Mouse (Mus musculus) neural tube, embryonic 10.5 days (tissue): ENCODE measurements around the gene Taf3.

ENCODE experiments used
- DNase-seq: peaks from one replicate; pipeline ENCODE4 v3.0.0-alpha.2; 2017; ENCODE audit warnings: low spot score; ENCODE audit errors: extremely low spot score

Taf3 gene

DNA sequence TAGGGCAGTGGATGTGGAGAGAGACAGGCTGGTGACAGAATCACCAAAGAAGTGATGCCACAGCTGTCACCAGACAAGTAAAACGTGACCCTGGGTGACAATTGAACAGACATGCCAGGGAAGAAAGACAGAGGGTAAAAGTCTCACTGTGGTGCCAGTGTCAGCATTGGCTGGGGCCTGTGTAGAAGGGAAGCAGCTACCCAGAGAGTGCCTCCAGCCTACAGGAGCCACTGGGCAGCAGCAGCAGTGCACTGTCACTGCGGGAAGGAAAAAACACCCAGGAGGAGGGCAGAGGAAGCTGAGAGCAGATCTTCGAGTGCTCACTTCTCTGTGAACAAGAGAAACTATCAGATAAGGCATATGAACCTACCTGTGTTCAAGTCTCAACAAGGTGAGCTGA lies 86.7 kb downstream of the Taf3 start:
- no peak for DNase-seq

DNA sequence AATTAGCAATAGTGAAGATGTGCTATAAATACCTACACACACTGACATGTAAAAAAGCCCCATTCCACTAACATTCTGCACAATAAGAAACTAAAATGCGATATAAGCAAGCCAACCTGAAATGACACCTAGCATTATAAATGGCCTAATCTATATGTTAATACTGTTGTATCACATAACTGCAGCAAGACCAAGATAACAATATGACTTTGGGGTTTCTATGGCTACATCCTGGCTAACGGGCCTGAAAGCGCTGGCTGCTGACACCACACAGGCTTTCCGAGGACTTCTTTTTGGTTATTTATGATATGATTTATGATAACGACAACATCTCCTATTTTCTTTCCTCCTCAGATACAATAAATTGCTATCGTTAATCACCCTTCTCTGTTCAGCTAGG lies 90.4 kb downstream of the Taf3 start:
- no peak for DNase-seq

DNA sequence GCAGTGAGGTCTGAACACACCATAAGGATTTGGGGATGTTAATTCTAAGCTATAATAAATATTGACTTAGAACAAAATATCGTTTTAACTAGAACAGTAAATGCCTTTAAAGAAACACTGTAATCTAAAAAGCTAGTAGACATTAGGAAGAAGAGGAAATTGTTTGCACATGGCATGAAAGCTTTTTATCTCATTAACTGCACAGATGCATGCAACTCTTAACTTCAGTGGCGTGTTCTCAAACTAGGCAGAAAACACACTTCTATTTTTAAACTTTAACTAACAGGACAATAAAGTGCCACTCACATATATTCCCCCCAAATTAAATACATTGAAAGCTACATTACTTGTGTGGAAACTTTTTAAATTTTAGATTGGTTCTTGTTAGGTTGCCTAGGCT lies 91.8 kb downstream of the Taf3 start:
- no peak for DNase-seq

DNA sequence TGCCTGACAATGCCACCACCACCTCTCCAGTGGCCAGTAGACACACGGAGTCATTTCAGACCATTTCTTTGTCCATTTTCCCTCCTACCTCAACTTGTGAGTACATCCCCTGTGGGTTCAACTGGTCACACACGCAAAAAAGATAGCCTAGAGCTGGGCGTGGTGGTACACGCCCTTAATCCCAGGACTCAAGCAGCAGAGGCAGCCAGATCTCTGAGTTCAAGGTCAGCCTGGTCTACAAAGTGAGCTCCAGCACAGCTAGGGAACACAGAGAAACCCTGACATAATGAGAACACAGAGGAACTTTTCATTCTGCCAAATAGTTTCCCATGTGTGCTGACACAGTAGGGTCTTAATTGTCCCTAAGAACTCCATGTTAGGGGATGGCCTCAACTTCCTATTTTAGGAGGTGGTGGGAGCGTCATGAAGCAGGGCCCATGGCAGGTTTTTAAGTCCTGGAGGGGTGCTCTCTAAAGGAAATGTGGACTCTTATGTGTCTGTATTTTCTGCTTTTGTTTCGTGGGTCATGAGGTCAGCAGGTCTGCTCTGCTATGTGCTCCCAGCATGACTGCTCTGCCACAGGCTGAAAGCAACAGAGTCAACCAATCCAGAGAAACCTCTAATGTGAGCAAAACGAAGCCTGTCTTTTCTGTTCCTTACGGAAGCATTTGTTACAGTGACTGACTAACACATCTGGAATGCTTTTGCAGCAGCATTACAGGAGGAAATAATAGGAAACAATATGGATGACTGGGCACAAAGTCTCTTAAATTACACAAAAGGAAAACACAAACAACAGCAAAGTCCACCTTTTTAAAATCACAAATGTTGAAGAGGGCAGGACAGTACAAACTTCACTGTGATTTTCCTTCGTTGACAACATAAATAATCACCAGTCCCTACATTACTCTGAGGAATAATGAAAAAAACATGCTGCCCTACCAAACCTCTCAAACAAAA lies 92.5 kb downstream of the Taf3 start:
- DNase-seq, result peak; percentile 29

DNA sequence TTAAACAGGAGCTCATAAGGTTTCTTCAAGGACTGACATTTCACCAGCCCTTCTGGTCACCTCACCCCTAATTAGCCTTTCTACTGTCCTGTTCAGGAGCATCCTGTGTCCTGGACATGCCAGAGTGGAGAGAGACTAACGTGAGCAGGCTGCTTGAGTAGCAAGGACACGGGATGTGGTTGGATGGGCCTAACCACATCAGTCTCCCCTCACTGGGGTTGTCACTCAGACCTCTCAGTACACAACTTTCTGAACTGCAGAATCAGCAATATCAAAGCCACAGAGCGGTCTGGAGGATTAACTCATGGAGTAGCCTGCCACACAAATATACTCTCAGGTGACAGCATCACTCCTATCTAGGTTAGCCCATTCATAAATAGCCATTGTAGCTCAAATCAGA lies 101.7 kb downstream of the Taf3 start:
- no peak for DNase-seq

DNA sequence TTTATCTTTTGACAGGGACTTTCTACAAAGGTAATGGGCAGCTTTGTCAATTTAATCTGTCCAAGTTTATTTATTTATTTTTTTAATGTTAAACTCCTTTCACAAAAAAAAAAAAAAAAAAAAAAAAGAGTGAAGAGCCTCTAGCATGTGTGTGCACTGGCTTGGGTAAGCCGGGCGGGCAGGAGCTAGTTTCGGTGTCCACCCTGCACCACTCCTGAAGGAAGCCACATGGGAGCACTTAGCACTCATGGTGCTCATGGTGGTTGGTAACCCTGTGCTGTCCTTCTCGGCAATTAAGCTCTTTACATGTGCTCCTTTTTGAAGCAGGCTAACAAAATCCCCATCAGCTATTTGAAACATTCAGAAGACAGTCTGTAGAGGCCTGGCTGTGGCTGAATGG lies 102.8 kb downstream of the Taf3 start:
- no peak for DNase-seq

DNA sequence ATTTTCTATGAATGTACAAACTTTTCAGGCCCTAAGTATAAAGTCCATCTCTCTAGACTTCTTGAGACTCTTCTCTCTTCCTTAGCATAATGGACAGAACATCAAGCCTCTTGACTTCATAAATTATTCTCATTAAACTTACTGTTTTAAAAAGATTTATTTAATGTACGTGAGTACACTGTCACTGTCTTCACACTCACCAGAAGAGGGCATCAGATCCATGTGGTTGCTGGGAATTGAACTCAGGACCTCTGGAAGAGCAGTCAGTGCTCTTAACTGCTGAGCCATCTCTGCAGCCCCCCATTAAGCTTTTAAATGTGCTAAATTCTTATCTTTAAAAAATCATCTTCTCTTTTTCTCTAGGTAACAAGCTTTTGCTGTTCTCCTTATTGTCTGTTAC lies 105.4 kb downstream of the Taf3 start:
- no peak for DNase-seq

DNA sequence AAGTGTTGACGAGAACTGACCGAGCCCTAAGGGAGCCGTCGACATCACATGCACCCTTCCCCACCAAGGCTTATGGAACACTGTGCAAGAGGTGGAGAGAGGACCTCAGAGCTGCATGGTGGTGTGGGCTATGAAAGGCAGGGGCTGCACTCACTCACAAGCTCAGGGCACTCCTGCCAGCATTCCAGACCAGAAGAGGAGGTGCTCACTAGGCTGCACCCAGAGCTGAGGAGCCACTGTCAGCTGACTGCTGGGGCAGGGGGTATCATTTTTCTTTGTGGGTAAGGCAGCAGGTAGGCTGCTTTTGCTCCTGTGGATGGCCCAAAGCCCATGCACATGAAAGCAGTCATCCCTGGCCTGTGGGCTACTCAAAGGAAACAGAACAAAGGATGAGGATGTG lies 109.1 kb downstream of the Taf3 start:
- no peak for DNase-seq

DNA sequence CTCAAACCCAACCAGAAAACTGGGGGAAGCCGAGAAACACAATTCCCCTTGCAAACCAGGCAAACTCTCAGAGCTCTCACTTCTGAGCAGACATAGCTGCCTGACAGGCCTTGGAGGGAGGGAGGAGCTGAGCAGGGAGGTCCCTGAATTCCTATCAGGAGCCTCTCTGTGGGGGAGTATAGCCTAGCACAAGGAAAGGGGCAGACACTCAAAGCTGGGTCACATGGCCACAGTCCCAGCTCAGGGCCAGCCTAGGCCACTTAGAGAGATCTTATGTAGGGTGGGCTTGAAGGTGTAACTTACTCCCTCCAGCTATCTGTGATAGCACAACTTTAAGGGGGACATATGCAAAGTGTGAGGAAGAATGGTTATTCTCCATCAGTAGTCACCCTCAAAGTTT lies 112.4 kb downstream of the Taf3 start:
- DNase-seq, result no peak

DNA sequence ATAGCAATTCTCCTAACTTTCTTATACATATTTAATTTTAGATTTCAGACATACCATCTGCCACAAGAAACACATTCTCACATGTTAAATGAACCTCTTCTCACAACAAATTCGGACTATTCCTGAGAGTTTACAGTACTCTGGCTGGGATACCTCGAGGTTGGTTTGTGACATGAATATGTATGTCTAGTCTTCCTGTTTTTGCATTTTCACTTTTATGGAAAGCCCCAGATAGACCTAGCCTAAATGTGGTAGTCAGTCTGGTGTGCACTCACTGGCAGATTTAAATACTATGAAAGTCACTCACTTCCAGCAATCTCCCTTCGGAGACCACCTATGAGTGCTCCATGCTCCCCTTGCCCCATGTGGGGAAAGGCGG lies 121.5 kb downstream of the Taf3 start:
- DNase-seq, result no peak

DNA sequence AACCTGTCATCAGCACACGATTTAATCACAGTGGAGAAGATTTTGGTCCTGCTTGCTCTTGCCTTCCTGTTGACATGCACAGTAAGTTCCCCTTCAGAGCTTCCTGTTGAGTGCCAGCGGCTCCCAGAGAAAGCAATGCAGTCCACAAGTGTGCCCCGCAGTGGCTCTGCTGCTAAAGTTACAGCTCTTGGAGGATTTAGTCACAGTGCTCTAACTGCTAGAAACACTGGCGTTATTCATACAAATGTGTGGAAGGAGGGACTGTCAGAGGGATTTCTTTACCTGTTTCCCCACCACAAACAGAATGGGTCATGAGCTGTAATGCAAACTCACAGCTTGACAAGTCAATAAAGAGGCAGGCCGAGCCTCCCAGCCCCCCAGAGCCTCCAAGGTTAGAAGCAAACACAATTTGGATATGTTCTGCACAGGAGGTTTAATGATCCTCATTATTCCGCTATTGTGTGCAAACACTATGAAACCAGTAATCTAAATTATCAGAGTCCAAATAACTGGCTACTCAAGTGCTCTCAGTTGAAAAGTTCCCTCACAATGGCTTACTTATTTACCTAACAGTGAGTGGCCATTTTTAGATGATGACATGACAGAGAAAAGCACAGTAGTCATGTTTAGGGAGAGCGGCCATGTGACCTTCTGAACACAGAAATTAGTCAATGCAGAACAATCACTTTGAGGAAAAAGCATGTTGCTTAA lies 122.0 kb downstream of the Taf3 start:
- no peak for DNase-seq

DNA sequence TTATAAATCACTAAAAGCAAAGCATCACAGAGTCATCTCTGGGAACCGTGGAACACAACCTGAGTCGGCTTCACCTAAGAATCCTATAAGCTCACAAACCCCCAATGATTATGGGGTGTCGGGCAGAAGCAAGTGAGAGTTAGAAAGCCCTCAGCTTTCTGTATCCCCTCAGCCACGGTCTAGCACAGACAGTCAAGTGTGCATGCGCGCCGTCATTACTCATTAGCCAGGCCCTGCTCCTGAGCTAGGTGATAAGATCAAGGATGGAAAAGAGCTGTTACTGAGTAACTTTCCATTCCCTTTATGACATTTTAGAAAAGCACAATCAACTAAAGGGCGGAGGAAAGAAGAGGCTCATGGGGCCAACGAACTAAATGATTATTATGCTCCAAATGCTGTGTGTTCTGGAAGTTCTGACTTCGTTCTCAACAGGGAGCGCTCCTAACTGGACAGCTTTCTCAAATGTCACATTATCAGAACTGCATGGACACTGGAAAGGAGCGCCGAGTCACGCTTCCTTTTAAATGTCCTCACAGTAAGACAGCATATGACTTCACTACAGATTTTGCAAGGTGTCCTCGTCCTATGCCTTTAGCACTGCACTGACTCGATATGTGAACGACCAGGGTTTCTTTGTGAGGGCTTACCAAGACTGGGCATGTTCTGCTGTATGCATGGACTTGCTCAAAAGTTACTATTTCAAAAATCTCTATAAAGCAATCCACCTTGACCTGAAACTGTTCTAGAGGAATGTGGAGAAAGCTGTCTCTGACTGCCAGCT lies 129.5 kb downstream of the Taf3 start:
- no peak for DNase-seq

DNA sequence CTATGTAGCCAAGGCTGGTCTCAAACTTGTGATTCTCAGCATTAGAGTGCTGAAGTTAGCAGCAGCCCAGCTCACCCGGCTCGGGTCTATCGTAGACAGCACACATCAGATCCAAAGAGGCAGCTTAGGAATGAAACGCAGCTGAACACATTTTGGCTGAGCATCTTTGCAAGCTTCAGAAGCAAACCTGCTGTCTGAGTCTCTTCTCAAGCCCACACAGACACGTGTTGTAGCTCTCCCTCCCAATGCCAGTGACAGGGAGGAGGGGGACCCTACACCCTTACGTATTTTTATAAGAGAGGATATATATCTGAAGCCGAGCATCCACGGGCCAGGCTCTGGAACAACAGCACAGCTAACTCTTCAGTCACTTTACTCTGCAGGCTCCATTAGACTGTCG lies 130.8 kb downstream of the Taf3 start:
- no peak for DNase-seq

DNA sequence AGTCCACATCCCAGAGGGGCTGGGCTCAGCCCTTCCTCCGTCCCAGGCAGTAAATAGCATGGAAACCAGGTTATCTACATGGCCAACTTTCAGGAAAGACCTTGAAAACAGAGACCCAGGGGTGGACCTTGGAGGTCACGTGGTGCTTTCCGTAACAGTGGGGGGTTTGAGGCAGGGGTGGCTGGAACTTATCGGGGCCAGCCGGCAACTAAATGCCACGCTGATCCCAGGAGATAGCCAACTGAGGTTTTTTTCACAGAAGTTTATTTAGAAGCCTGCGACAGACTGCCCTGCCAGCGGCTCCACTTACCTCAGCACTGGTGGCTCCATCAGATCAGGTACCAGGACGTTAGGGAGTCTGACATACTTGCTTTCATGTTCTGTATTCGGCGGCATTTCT lies 142.4 kb downstream of the Taf3 start:
- DNase-seq, result no peak

DNA sequence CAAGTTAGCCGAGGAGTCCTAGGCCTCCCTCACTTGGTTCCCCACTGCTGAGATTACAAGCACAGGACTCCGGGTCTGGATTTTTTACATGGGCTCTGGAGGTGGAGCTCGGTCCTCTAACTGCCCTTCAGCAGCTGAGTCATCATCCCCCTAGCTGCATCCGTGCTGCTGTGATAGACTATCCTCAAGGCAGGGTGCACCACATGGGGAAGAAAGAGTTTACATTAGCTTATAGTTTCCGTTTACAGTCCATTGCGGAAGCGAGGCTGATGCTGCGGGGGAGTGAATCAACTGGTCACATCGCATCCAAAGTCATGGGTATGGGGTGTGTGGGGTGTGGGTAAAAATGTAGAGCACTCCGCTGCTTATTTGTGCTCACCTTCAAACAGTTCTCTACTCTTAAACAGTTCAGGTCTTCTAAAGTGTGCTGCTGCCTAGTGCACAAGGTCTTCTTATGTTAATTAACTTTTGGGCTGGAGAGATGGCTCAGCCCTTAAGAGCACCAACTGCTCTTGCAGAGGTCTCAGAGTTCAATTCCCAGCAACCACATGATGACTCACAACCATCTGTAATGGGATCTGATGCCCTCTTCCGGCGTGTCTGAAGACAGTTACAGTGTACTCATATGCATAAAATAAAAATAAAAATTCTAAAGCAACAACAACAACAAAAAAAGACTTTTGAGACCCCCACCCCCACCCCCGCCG lies 144.4 kb downstream of the Taf3 start:
- DNase-seq, result no peak

DNA sequence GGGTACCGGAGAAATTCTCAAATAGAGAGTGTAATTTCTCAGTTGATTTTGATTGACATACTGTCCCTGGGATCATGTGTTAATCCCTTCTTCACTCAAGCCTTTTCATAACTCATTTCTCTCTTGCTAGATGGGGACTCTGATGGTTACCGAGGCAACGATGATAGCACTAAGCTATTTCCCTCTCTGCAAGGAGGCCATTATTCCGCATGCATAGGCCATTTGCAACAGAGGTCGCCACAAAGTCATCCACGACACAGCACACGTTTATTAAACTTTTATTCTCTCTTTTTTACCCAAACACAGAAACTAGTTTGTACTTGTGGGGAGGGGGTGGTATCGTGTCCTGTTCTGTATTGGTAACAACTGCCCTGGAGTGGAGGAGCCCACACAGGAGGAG lies 150.6 kb downstream of the Taf3 start:
- peak; percentile 29 for DNase-seq

DNA sequence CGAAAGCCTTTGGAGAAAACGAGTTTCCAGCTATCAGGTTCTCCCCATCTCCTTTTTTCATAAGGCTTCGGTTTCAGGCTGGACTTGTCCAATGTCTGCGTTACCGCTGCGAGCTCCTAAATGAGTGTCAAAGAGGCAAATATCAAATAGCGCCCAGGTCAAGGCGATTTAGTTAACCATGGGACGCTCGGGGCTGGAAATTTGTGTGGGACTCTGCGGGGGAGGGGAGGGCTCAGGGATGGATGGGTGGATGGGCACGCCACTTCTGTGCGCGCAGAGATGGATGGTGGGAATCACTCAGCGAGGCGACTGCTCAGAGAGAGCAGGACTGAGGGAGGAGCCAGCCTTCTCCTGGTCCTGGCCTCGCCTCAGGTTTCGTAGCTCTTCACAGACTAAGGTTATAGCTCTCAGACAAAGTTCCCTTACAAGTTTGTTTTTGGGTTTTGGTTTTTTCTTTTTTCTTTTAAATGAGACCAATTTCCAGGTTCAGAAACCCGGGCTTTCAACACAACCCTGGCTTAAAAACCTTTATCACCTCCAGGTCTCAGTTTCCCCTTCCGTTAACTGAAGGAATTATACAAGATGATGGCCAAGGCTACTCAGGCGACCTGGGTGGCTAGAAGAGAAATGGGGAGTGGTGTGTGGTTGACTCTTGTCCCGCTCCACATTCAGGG lies 152.2 kb downstream of the Taf3 start:
- DNase-seq, result peak; percentile 58

DNA sequence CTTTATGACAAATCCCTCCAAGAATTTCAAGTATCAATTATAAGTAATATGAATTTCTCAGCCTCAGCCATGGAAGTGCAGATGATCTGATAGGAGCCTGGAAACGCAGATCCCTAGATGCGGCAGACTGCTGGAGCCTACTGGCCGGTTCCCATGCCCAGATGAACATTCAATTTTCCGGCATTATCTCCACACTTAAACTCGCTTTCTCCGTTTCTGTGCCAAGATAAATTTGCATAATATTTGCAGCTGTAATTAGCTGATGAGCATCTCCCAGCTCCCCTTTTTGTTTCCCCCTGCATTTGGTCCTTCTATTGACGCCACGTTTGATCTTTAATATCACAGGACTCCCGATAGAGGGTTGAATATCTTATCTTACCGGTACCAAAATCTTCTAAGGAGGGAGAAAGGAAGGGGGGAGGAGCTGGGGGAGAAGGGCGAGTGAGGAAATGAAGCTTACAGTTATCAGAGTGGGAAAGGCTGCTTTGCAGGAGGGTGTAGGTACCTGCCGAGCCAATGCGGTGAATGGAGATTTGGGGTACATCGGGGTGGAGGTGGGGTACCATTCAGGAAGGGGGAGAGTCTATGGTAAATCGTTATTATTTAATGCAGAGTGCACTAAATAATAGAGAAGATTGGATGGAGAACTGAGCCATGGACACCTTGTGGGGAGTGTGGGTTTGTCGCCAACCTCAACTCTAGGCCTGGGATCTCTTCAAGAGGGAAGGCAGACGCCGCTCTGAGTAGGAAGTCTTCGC lies 153.4 kb downstream of the Taf3 start:
- DNase-seq, result peak; percentile 36

DNA sequence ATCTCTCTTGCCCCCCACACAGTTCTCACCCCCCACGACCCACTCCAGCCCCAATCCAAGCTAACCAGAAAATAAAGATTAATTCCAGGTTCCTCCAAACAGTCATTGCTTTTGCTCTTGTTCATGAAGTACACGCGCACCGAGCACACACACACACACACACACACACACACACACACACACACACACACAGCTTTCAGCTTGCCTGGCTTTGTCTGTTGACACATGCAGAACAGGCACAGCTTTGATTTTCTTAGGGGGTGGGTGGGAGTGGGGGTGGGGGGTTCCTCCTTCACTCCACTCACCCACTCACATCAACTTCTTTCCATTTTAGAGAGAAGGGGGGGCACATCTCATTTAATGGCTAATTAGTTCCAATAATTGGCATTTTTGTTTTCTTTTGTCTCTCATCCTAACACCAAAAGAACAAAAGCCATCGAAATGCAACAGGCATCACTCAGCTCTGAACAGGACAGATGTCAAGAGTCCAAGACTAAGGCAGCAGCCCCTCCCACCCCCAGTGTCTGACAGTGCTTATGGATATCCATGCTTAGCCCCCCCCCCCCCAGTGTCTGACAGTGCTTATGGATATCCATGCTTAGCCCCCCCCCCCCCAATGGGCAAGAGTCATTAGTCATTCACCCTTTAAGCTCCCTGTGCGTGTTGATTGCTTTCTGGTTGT lies 155.0 kb downstream of the Taf3 start:
- DNase-seq, result no peak

DNA sequence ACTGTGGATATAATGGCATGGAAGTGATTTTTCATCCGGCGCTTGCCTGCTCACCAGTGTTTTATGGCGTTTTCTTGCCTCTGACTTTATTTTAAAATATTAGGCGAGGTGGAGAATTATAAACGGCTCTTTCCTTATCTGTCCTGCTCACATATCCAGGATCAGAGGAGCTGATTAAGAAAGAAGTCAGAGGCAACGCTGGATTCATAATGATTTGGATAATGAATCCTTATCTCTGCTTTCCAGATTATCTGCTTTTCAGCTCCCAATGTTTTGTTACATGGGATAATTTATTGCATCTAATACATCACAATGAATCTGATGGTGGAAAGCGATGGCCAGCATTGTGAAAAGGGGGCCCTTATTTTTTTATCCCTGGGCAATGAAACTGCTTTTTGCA lies 155.9 kb downstream of the Taf3 start:
- no peak for DNase-seq
